Mouse (Mus musculus) CH12.LX (cell line): ENCODE measurements around the gene A430033K04Rik. TPM values are rescaled to one million over a fixed set of nuclear protein-coding genes. Genes with fewer than 3 reads are reported as not detected.

ENCODE experiments used
- DNase-seq: peaks from one replicate; pipeline ENCODE4 v3.0.0-alpha.2; 2013; ENCODE audit errors: extremely low read depth
- H3K27ac ChIP-seq: 2 replicates; pipeline ENCODE4 v1.5.1; 2012; ENCODE audit warnings: low read depth, mild to moderate bottlenecking, control low read depth, moderate library complexity; ENCODE audit not compliant: insufficient read depth
- H3K27me3 ChIP-seq: replicated peaks from 2 replicates; pipeline ENCODE3; 2012; ENCODE audit warnings: inconsistent platforms
- H3K36me3 ChIP-seq, 2 experiments: replicated peaks in 1 of 2; 2 replicates each; pipeline versions ENCODE3 to v1.6.1; 2012; ENCODE audit warnings: inconsistent platforms in 1 of 2, low read length in 1 of 2, mild to moderate bottlenecking in 1 of 2, mixed read lengths in 1 of 2, moderate library complexity in 1 of 2; ENCODE audit not compliant: control insufficient read depth in 1 of 2, insufficient read depth in 1 of 2
- H3K4me1 ChIP-seq, 2 experiments: 2 replicates each; pipeline ENCODE4 v1.6.1; 2012; ENCODE audit warnings: inconsistent platforms in 1 of 2, moderate library complexity in 1 of 2; ENCODE audit not compliant: insufficient read depth in 2 of 2, control insufficient read depth in 1 of 2
- H3K4me2 ChIP-seq: 2 replicates; pipeline ENCODE4 v1.6.1; 2012; ENCODE audit warnings: low read depth, mild to moderate bottlenecking, control low read depth; ENCODE audit not compliant: poor library complexity, insufficient read depth, severe bottlenecking
- H3K4me3 ChIP-seq, 3 experiments: fragments of 150-350 bp in 1 of 3; sonication (generic) in 1 of 3; replicated peaks in 1 of 3; 2 replicates each; pipeline versions ENCODE3 to v1.5.1; 2011 to 2012; ENCODE audit warnings: low read depth in 2 of 3, low read length in 2 of 3, mild to moderate bottlenecking in 2 of 3, moderate library complexity in 2 of 3, control low read depth in 1 of 3, improper control_type of control experiment in 1 of 3, inconsistent platforms in 1 of 3, mixed read lengths in 1 of 3; ENCODE audit not compliant: poor library complexity in 1 of 3
- H3K79me2 ChIP-seq: replicated peaks from 2 replicates; pipeline ENCODE4 v1.6.1; 2012; ENCODE audit warnings: mild to moderate bottlenecking, moderate library complexity; ENCODE audit not compliant: control insufficient read depth, poor library complexity, insufficient read depth, severe bottlenecking; ENCODE audit errors: extremely low read depth
- H3K9ac ChIP-seq: 2 replicates; pipeline ENCODE4 v1.6.1; 2012; ENCODE audit warnings: low read depth, mild to moderate bottlenecking, control low read depth, moderate library complexity; ENCODE audit not compliant: insufficient read depth
- H3K9me3 ChIP-seq: replicated peaks from 2 replicates; pipeline ENCODE3; 2012; ENCODE audit warnings: low read length, inconsistent platforms, mixed read lengths
- BHLHE40 ChIP-seq: IDR thresholded peaks from 2 replicates; pipeline ENCODE4 v1.6.1; 2011; ENCODE audit warnings: mild to moderate bottlenecking, low read depth, low read length, improper control_type of control experiment
- CHD1 ChIP-seq: IDR thresholded peaks from 2 replicates; pipeline ENCODE4 v1.6.1; 2012; ENCODE audit warnings: low read depth, low read length, improper control_type of control experiment, inconsistent platforms
- CHD2 ChIP-seq: IDR thresholded peaks from 2 replicates; pipeline ENCODE4 v1.6.1; 2011; ENCODE audit warnings: low read length, improper control_type of control experiment
- E2F4 ChIP-seq: IDR thresholded peaks from 2 replicates; pipeline ENCODE4 v1.6.1; 2011; ENCODE audit warnings: low read depth, low read length, improper control_type of control experiment; ENCODE audit not compliant: insufficient replicate concordance
- ELF1 ChIP-seq: IDR thresholded peaks from 2 replicates; pipeline ENCODE4 v1.6.1; 2014; ENCODE audit warnings: low read depth, mild to moderate bottlenecking, inconsistent platforms, low read length, improper control_type of control experiment
- EP300 ChIP-seq: IDR thresholded peaks from 2 replicates; pipeline ENCODE4 v1.6.1; 2011; ENCODE audit warnings: low read length, improper control_type of control experiment
- GABPA ChIP-seq: IDR thresholded peaks from 2 replicates; pipeline ENCODE4 v1.6.1; 2012; ENCODE audit warnings: low read depth, low read length, improper control_type of control experiment, inconsistent platforms; ENCODE audit not compliant: insufficient replicate concordance
- JUN ChIP-seq: IDR thresholded peaks from 2 replicates; pipeline ENCODE4 v1.6.1; 2011; ENCODE audit warnings: low read depth, mild to moderate bottlenecking, low read length, improper control_type of control experiment, moderate library complexity; ENCODE audit not compliant: insufficient read depth
- KAT2A ChIP-seq: IDR thresholded peaks from 2 replicates; pipeline ENCODE4 v1.6.1; 2012; ENCODE audit warnings: low read length, improper control_type of control experiment, inconsistent platforms; ENCODE audit not compliant: insufficient replicate concordance
- MAZ ChIP-seq: IDR thresholded peaks from 2 replicates; pipeline ENCODE4 v1.6.1; 2012; ENCODE audit warnings: low read depth, mild to moderate bottlenecking, inconsistent platforms, low read length, improper control_type of control experiment, moderate library complexity
- MEF2A ChIP-seq: IDR thresholded peaks from 2 replicates; pipeline ENCODE4 v1.6.1; 2014; ENCODE audit warnings: low read depth, mild to moderate bottlenecking, inconsistent platforms, low read length, improper control_type of control experiment, borderline replicate concordance
- MXI1 ChIP-seq: IDR thresholded peaks from 2 replicates; pipeline ENCODE4 v1.6.1; 2011; ENCODE audit warnings: mild to moderate bottlenecking, low read depth, low read length, improper control_type of control experiment
- MYC ChIP-seq: IDR thresholded peaks from 2 replicates; pipeline ENCODE4 v1.6.1; 2011; ENCODE audit warnings: low read depth, mild to moderate bottlenecking, improper control_type of control experiment, low read length
- NELFE ChIP-seq: IDR thresholded peaks from 2 replicates; pipeline ENCODE4 v1.6.1; 2011; ENCODE audit warnings: low read depth, low read length, improper control_type of control experiment
- NRF1 ChIP-seq: IDR thresholded peaks from 2 replicates; pipeline ENCODE4 v1.6.1; 2014; ENCODE audit warnings: low read depth, mild to moderate bottlenecking, inconsistent platforms, low read length, improper control_type of control experiment, moderate library complexity
- POLR2AphosphoS2 ChIP-seq: IDR thresholded peaks from 2 replicates; pipeline ENCODE4 v1.6.1; 2011; ENCODE audit warnings: low read depth, low read length, improper control_type of control experiment
- RAD21 ChIP-seq: IDR thresholded peaks from 2 replicates; pipeline ENCODE4 v1.6.1; 2011; ENCODE audit warnings: low read depth, mild to moderate bottlenecking, low read length, improper control_type of control experiment, moderate library complexity
- SIN3A ChIP-seq: IDR thresholded peaks from 2 replicates; pipeline ENCODE4 v1.6.1; 2012; ENCODE audit warnings: low read length, improper control_type of control experiment, inconsistent platforms
- SMC3 ChIP-seq: IDR thresholded peaks from 2 replicates; pipeline ENCODE4 v1.6.1; 2011; ENCODE audit warnings: low read depth, low read length, improper control_type of control experiment
- TCF12 ChIP-seq: IDR thresholded peaks from 2 replicates; pipeline ENCODE4 v1.6.1; 2014; ENCODE audit warnings: low read depth, mild to moderate bottlenecking, inconsistent platforms, low read length, improper control_type of control experiment
- UBTF ChIP-seq: IDR thresholded peaks from 2 replicates; pipeline ENCODE4 v1.6.1; 2012; ENCODE audit warnings: low read depth, mild to moderate bottlenecking, inconsistent platforms, low read length, improper control_type of control experiment, moderate library complexity
- USF1 ChIP-seq: IDR thresholded peaks from 2 replicates; pipeline ENCODE4 v1.6.1; 2014; ENCODE audit warnings: low read depth, mild to moderate bottlenecking, inconsistent platforms, low read length, improper control_type of control experiment
- USF2 ChIP-seq: conservative IDR thresholded peaks from 2 replicates; pipeline ENCODE4 v1.6.1; 2011; ENCODE audit warnings: low read depth, low read length, improper control_type of control experiment
- ZC3H11A ChIP-seq: IDR thresholded peaks from 2 replicates; pipeline ENCODE4 v1.6.1; 2012; ENCODE audit warnings: low read depth, mild to moderate bottlenecking, inconsistent platforms, low read length, improper control_type of control experiment
- ZKSCAN1 ChIP-seq: IDR thresholded peaks from 2 replicates; pipeline ENCODE4 v1.6.1; 2012; ENCODE audit warnings: low read depth, inconsistent platforms, low read length, improper control_type of control experiment, borderline replicate concordance
- ZMIZ1 ChIP-seq: IDR thresholded peaks from 2 replicates; pipeline ENCODE4 v1.6.1; 2012; ENCODE audit warnings: low read depth, mild to moderate bottlenecking, inconsistent platforms, low read length, improper control_type of control experiment
- ZNF384 ChIP-seq: IDR thresholded peaks from 2 replicates; pipeline ENCODE4 v1.6.1; 2012; ENCODE audit warnings: low read depth, low read length, improper control_type of control experiment, inconsistent platforms
- dilution Hi-C: fragments of 300-500 bp; cut with MboI; formaldehyde crosslinking; loops from 2 replicates; pipeline ENCODE4 v1.14.3; 2020; ENCODE audit warnings: low sequenced_read_pairs; ENCODE audit not compliant: extremely low pct_unique_long_range_greater_than_20kb, extremely low pct_ligation_motif_present
- in situ Hi-C: fragments of 300-500 bp; cut with MboI; formaldehyde crosslinking; loops from 3 replicates; pipeline ENCODE4 v1.14.3; 2019; ENCODE audit warnings: low sequenced_read_pairs, low pct_ligation_motif_present, low pct_unique_long_range_greater_than_20kb, mixed read lengths
- polyA plus RNA-seq: library from polyadenylated mRNA; unstranded; fragments of >175 nt; gene quantifications from 2 replicates; pipeline ENCODE4 v1.2.1, GENCODE M21; 2012; ENCODE audit warnings: low read depth; ENCODE audit not compliant: insufficient read length
- total RNA-seq, 2 experiments: library from RNA; depleted of rRNA; stranded (reverse); fragments of 300-350 nt in 1 of 2; fragments of >200 nt in 1 of 2; gene quantifications; 2 replicates each; pipeline ENCODE4 v1.2.3; 2012 to 2014

The A430033K04Rik gene
- total and polyA plus RNA-seq, 3 experiments, result 4.2 to 6.8 (median 6.1) TPM

DNA sequence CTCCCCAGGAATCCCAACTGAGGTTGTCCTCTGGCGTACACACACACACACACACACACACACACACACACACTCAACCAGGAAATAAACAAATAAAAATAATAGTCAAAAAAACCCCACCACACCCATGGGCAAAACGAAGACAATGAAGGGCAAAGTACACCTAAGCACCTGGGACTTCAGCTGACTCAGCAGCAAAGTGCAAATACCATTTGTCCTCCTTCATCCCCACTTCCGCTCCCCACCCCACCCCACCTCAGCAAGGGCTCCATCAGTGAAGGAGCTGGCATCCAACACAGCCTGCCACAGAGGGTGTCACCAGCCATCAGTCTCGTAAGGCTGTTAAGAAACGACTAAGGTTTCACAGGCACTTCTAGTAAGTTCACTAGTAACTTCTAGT lies 64.8 kb downstream of the A430033K04Rik start:
- no peak for TF ChIP-seq JUN
- TF ChIP-seq TCF12, result no peak
- TF ChIP-seq MXI1, result no peak
- TF ChIP-seq CHD2, result no peak
- TF ChIP-seq BHLHE40, result no peak
- no peak for TF ChIP-seq RAD21
- TF ChIP-seq KAT2A, result no peak
- no peak for TF ChIP-seq CHD1
- TF ChIP-seq USF1, result no peak
- TF ChIP-seq MEF2A, result no peak
- no peak for TF ChIP-seq NELFE
- no peak for TF ChIP-seq SMC3
- no peak for TF ChIP-seq SIN3A
- no peak for TF ChIP-seq EP300
- no peak for TF ChIP-seq ZKSCAN1
- no peak for TF ChIP-seq E2F4
- no peak for TF ChIP-seq MAZ
- no peak for TF ChIP-seq ZC3H11A
- no peak for TF ChIP-seq NRF1
- no peak for TF ChIP-seq GABPA
- no peaks in the 10 kb centered on the region for H3K36me3 ChIP-seq
- H3K79me2 ChIP-seq, result no peaks in the 10 kb centered on the region
- H3K4me3 ChIP-seq, result no peak overlapping the region
- no peak for DNase-seq
- dilution Hi-C loops, result no loop called here
- H3K9me3 ChIP-seq, result no peaks in the 10 kb centered on the region
- no peak overlapping the region for H3K27ac ChIP-seq
- in situ Hi-C loops, result no loop called here
- H3K4me1 ChIP-seq, result peaks cover 2 to 39% of the 10 kb centered on the region in 2 experiments; a peak in 3 of 4 replicates
- no peak overlapping the region for H3K4me2 ChIP-seq
- no peaks in the 10 kb centered on the region for H3K27me3 ChIP-seq
- H3K9ac ChIP-seq, result no peak overlapping the region

DNA sequence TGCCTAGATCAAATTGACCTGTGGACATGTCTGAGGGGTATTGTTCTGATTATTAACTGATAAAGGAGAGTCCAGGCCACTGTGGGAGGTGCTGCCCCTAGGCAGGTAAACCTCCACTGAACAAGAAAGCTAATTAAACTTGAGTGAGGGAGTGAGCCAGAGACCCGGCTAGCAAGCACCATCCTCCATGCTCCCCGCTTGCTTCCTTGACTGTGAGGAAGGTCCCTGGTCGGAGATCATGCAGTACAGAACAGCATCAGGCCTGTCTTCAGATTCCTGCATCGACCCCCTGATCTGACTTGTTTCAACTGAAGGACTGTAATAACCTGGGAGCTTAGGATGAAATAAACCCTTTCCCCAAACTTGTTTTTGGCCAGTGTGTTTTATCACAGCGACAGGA lies 66.6 kb downstream of the A430033K04Rik start:
- no peaks in the 10 kb centered on the region for H3K36me3 ChIP-seq
- H3K27ac ChIP-seq, result no peak overlapping the region
- H3K9ac ChIP-seq, result no peak overlapping the region
- peaks cover 5% of the 10 kb centered on the region for H3K9me3 ChIP-seq
- TF ChIP-seq UBTF, result no peak
- no peak for TF ChIP-seq CHD2
- TF ChIP-seq ZMIZ1, result no peak
- no peak for TF ChIP-seq ELF1
- TF ChIP-seq MYC, result no peak
- TF ChIP-seq RAD21, result no peak
- TF ChIP-seq MEF2A, result no peak
- no peak for TF ChIP-seq POLR2AphosphoS2
- no peak for TF ChIP-seq USF2
- no peak for TF ChIP-seq ZNF384
- no peaks in the 10 kb centered on the region for H3K27me3 ChIP-seq
- H3K79me2 ChIP-seq, result no peaks in the 10 kb centered on the region
- H3K4me1 ChIP-seq, result peaks cover 4 to 30% of the 10 kb centered on the region in 2 experiments
- DNase-seq, result no peak
- dilution Hi-C loops, result no loop called here
- H3K4me2 ChIP-seq, result no peak overlapping the region
- no peak overlapping the region for H3K4me3 ChIP-seq
- in situ Hi-C loops, result no loop called here
